Mouse (Mus musculus): Measurements from ENCODE around the gene Zfp710.

The Zfp710 gene

GRCm38 (mm10) chr7:80058405-80059063, 33.9 kb downstream of the Zfp710 start:
- peak; percentile 95 for DNase-seq

GRCm38 (mm10) chr7:80059064-80059838, 34.6 kb downstream of the Zfp710 start:
- peak; percentile 95 for DNase-seq

GRCm38 (mm10) chr7:80060012-80060778, 35.6 kb downstream of the Zfp710 start:
- peak; percentile 99 for DNase-seq

GRCm38 (mm10) chr7:80062083-80062826, 37.6 kb downstream of the Zfp710 start:
- DNase-seq = peak; percentile 95

- no peak for DNase-seq
Measured at GRCm38 (mm10) chr7:80063244-80063643, 38.6 kb downstream of the Zfp710 start.

GRCm38 (mm10) chr7:80063902-80064736, 39.5 kb downstream of the Zfp710 start:
- no peak for DNase-seq

- DNase-seq = peak; percentile 94
Measured at GRCm38 (mm10) chr7:80065250-80065649, 40.6 kb downstream of the Zfp710 start.

- DNase-seq = no peak
Measured at GRCm38 (mm10) chr7:80066675-80067455, 42.3 kb downstream of the Zfp710 start.

GRCm38 (mm10) chr7:80068341-80068740, 43.7 kb downstream of the Zfp710 start:
- DNase-seq = peak; percentile 91

GRCm38 (mm10) chr7:80069615-80070327, 45.2 kb downstream of the Zfp710 start:
- DNase-seq = peak; percentile 98

GRCm38 (mm10) chr7:80071209-80071608, 46.6 kb downstream of the Zfp710 start:
- peak; percentile 91 for DNase-seq

GRCm38 (mm10) chr7:80072297-80072696, 47.7 kb downstream of the Zfp710 start:
- DNase-seq = no peak

- DNase-seq = no peak
Measured at GRCm38 (mm10) chr7:80073506-80073905, 48.9 kb downstream of the Zfp710 start.

GRCm38 (mm10) chr7:80074921-80075441, 50.4 kb downstream of the Zfp710 start:
- DNase-seq = peak; percentile 98

GRCm38 (mm10) chr7:80075946-80076583, 51.5 kb downstream of the Zfp710 start:
- DNase-seq = no peak

GRCm38 (mm10) chr7:80076961-80077716, 52.5 kb downstream of the Zfp710 start:
- DNase-seq = peak; percentile 92

GRCm38 (mm10) chr7:80077801-80078200, 53.2 kb downstream of the Zfp710 start:
- peak; percentile 97 for DNase-seq

GRCm38 (mm10) chr7:80078792-80079301, 54.2 kb downstream of the Zfp710 start:
- DNase-seq = peak; percentile 100

Data from heart, adult 11 months (tissue).